Mouse (Mus musculus): ENCODE measurements at regions not wholly inside any gene's neighbourhood (a gene's known extent, or its start where the extent isn't known, plus 50 kb on each side); places are given as distances from the start of the nearest gene placed in this dataset.

DNA sequence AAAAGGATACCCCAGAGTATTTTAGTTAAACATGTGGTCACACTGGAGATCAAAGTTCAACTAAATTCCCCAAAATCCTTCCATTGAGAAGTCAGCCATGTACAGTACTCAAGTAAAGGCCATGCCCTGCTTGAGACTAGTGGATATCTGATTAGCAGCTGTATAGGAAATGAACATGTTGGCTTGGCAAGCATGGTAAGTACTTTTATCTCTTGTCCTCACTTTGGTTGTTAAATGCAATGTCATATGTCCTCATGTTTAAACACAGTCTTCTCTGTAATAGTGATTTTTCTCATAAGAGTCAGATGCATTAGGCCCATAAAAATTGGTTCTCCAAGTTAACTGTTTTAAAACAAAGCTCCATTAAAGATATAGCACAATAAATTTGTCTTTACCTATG, 141.1 kb upstream of the Pdgfd start:
- no peaks in the 10 kb centered on the region for H3K4me1 ChIP-seq
- H3K27me3 ChIP-seq (replicated peaks) = no peaks in the 10 kb centered on the region
- ATAC-seq = no peak
- no peak overlapping the region for H3K27ac ChIP-seq
- H3K9ac ChIP-seq = no peak overlapping the region
- H3K4me2 ChIP-seq = no peak overlapping the region
- no peaks in the 10 kb centered on the region for H3K9me3 ChIP-seq (replicated peaks)
- H3K36me3 ChIP-seq = no peaks in the 10 kb centered on the region
- no peak overlapping the region for H3K4me3 ChIP-seq

DNA sequence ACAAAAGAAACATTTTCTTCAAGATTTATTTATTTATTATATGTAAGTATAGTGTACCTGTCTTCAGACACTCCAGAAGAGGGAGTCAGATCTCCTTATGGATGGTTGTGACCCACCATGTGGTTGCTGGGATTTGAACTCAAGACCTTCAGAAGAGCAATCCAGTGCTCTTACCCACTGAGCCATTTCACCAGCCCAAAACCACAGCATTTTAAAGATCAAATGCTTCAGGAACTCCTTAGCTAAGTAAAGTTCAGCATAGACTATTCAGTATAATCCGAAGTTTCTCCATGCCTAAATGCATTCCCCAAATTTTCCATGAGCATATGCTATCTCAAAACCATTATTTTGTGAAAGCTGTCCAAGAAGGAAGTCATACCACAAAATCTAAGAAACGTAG, 102.0 kb upstream of the Pdgfd start:
- Histone ChIP-seq H3K9me3 (replicated peaks) (no peaks in the 10 kb centered on the region), H3K9ac (no peak overlapping the region), H3K4me3 (no peak overlapping the region), H3K27ac (no peak overlapping the region), H3K4me1 (no peaks in the 10 kb centered on the region), H3K27me3 (replicated peaks) (no peaks in the 10 kb centered on the region), H3K4me2 (no peak overlapping the region), H3K36me3 (no peaks in the 10 kb centered on the region)
- no peak for ATAC-seq
- WGBS (ENCODE audit: insufficient replicate concordance) = 58% methylated on average over 2 of the region's 2 CpGs

GRCm38 (mm10) chr9:6067460-6067859, 100.9 kb upstream of the Pdgfd start:
- no peak for ATAC-seq
- no peak overlapping the region for H3K27ac ChIP-seq
- no peaks in the 10 kb centered on the region for H3K4me1 ChIP-seq
- H3K9ac ChIP-seq = no peak overlapping the region
- no peaks in the 10 kb centered on the region for H3K36me3 ChIP-seq
- H3K4me3 ChIP-seq = no peak overlapping the region
- H3K4me2 ChIP-seq = no peak overlapping the region
- no peaks in the 10 kb centered on the region for H3K27me3 ChIP-seq (replicated peaks)
- H3K9me3 ChIP-seq (replicated peaks) = no peaks in the 10 kb centered on the region
- 64% methylated on average over 2 of the region's 2 CpGs for WGBS (ENCODE audit: insufficient replicate concordance)

DNA sequence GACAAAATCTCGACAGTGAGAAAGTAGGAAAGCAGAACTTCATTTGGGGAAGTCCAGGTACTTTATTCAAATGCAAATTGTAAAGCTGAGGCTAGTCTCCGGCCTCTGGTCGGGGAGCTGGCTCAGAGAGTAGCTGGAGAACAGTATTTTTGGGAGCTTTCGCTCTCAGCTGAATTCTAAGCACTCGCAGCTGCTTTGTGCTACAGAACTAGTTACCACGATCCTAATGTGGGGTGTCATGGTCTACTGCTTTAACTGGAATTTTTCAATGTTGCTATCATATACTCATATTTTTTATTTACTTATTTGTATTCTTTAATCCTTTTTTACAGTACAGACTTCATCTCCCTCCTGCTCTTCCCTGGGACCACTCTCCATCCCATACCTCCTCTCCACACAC, 87.1 kb upstream of the Pdgfd start:
- no peak for ATAC-seq
- Histone ChIP-seq H3K4me3 (no peak overlapping the region), H3K27ac (no peak overlapping the region), H3K36me3 (no peaks in the 10 kb centered on the region), H3K4me1 (no peaks in the 10 kb centered on the region), H3K27me3 (replicated peaks) (no peaks in the 10 kb centered on the region), H3K9ac (no peak overlapping the region), H3K9me3 (replicated peaks) (no peaks in the 10 kb centered on the region), H3K4me2 (no peak overlapping the region)
- 68% methylated on average over 6 of the region's 6 CpGs for WGBS (ENCODE audit: insufficient replicate concordance)

- Histone ChIP-seq H3K27ac (no peak overlapping the region), H3K4me1 (no peaks in the 10 kb centered on the region), H3K9ac (no peak overlapping the region), H3K4me2 (no peak overlapping the region), H3K27me3 (replicated peaks) (no peaks in the 10 kb centered on the region), H3K4me3 (no peak overlapping the region), H3K36me3 (no peaks in the 10 kb centered on the region), H3K9me3 (replicated peaks) (no peaks in the 10 kb centered on the region)
- no peak for ATAC-seq
- 50% methylated on average over 3 of the region's 3 CpGs for WGBS (ENCODE audit: insufficient replicate concordance)
These were observed 78.5 kb upstream of the Pdgfd start for GRCm38 (mm10) chr9:6089913-6090312.

DNA sequence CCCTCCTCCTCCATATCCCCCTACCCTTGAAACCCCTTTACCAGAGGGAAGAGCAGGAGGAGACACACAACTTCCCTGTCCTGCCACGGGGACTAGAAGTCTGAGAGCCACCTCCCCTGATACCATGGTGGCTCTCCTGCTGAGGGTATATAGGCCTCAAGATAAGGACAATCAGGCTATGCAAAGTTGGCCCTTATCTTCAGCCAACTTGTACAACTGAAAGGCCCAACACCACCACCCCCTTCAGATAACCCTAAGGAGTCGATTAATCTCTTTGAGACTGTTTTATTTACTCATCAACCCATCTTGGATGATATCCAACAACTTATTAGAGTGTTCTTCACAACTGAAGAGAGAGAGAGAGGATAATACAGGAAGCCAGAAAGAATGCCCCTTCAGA, 77.6 kb upstream of the Pdgfd start:
- Histone ChIP-seq H3K4me1 (no peaks in the 10 kb centered on the region), H3K27ac (no peak overlapping the region), H3K27me3 (replicated peaks) (no peaks in the 10 kb centered on the region), H3K4me2 (no peak overlapping the region), H3K9ac (no peak overlapping the region), H3K4me3 (no peak overlapping the region), H3K36me3 (no peaks in the 10 kb centered on the region), H3K9me3 (replicated peaks) (no peaks in the 10 kb centered on the region)
- 39% methylated on average over 2 of the region's 2 CpGs for WGBS (ENCODE audit: insufficient replicate concordance)
- peak; percentile 88 for ATAC-seq

- no peaks in the 10 kb centered on the region for H3K4me1 ChIP-seq
- whole genome bisulfite sequencing (ENCODE audit: insufficient replicate concordance) = 66% methylated on average over 1 of the region's 1 CpGs
- no peak overlapping the region for H3K4me2 ChIP-seq
- no peak overlapping the region for H3K4me3 ChIP-seq
- no peaks in the 10 kb centered on the region for H3K27me3 ChIP-seq (replicated peaks)
- H3K9me3 ChIP-seq (replicated peaks) = no peaks in the 10 kb centered on the region
- no peak for ATAC-seq
- no peak overlapping the region for H3K27ac ChIP-seq
- H3K36me3 ChIP-seq = no peaks in the 10 kb centered on the region
- no peak overlapping the region for H3K9ac ChIP-seq
These were observed 60.3 kb upstream of the Pdgfd start for GRCm38 (mm10) chr9:6108093-6108492.

All from liver, embryonic 12.5 days (tissue).